Mouse (Mus musculus) intestine, embryonic 16.5 days (tissue): Measurements from ENCODE around the gene Rfx4. TPM values are rescaled to one million over a fixed set of nuclear protein-coding genes. Genes with fewer than 3 reads are reported as not detected.
A peak's percentile ranks its signal among the peaks of the same experiment; 100 is the strongest.

Experiments used
- ATAC-seq: fragments of 200-750 bp; cut with Nextera tagmentation; 2 replicates; pipeline ENCODE4 v1.8.0; 2017; ENCODE audit warnings: moderate TSS enrichment, moderate library complexity
- H3K27ac ChIP-seq: fragments of 300-500 bp; sonication (generic); 2 replicates; pipeline ENCODE4 v1.5.1; 2014; ENCODE audit warnings: mild to moderate bottlenecking, low read length
- H3K27me3 ChIP-seq: fragments of 300-500 bp; sonication (generic); replicated peaks from 2 replicates; pipeline ENCODE4 v1.6.1; 2014; ENCODE audit warnings: low read length, control low read depth, mixed read lengths; ENCODE audit not compliant: control insufficient read depth, insufficient read depth
- H3K36me3 ChIP-seq: fragments of 300-500 bp; sonication (generic); 2 replicates; pipeline ENCODE4 v1.6.1; 2014; ENCODE audit warnings: low read length, control low read depth; ENCODE audit not compliant: control insufficient read depth, insufficient read depth
- H3K4me1 ChIP-seq: fragments of 300-500 bp; sonication (generic); 2 replicates; pipeline ENCODE4 v1.6.1; 2014; ENCODE audit warnings: low read length, control low read depth, mixed read lengths; ENCODE audit not compliant: control insufficient read depth, insufficient read depth
- H3K4me2 ChIP-seq: fragments of 300-500 bp; sonication (generic); 2 replicates; pipeline ENCODE4 v1.6.1; 2014; ENCODE audit warnings: low read depth, low read length, control low read depth
- H3K4me3 ChIP-seq: fragments of 300-500 bp; sonication (generic); 2 replicates; pipeline ENCODE4 v1.5.1; 2014; ENCODE audit warnings: mild to moderate bottlenecking, low read length
- H3K9ac ChIP-seq: fragments of 300-500 bp; sonication (generic); 2 replicates; pipeline ENCODE4 v1.6.1; 2014; ENCODE audit warnings: low read depth, low read length
- H3K9me3 ChIP-seq: fragments of 300-500 bp; sonication (generic); 2 replicates; pipeline ENCODE4 v1.6.1; 2016; ENCODE audit warnings: low read length, control low read depth; ENCODE audit not compliant: control insufficient read depth
- WGBS: fragments of 180-500 bp; shearing (Covaris S2); extraction: QIAGEN DNeasy Blood & Tissue Kit; methylation state at CpG from one replicate; pipeline ENCODE4 v1.1.7; 2014; 5-methylcytosine and 5-hydroxymethylcytosine counted together
- polyA plus RNA-seq: library from polyadenylated mRNA; unstranded; fragments of >200 nt; fragmentation: Nextera tagmentation; extraction: Ambion mirVana; gene quantifications from 2 replicates; pipeline ENCODE4 v1.2.1, GENCODE M21; 2015

Rfx4 gene
- polyA plus RNA-seq, 1 experiment from 2014 or later: not detected

DNA sequence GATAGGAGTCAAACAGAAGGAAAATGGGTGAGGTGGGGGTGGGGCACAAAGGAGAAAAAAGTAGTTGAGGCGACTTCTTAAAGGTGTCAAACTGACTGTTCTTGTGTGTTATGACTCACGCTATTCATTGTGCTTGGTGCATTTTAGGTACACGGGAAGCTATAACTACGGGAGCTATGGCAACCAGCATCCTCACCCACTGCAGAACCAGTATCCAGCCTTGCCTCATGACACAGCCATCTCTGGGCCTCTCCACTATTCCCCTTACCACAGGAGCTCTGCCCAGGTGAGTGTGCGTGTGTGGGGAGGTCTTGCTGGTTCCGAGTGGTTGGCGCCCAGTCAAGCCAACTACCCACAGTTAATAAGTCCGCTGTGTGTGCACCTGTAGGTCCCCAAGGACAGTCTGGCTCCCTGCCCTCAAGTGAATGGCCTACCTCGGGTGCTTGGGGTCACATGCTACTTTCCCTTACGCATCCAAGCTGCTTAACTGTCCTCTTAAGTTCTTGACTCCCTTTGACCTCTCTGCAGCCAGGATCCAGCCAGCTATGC is 140.0 kb downstream of the Rfx4 start:
- 89% methylated on average over 10 of the region's 10 CpGs for WGBS
- no peaks in the 10 kb centered on the region for H3K27me3 ChIP-seq
- no peaks in the 10 kb centered on the region for H3K36me3 ChIP-seq
- H3K27ac ChIP-seq: no peak overlapping the region
- H3K9ac ChIP-seq: no peak overlapping the region
- H3K4me2 ChIP-seq: no peak overlapping the region
- H3K9me3 ChIP-seq: no peaks in the 10 kb centered on the region
- no peaks in the 10 kb centered on the region for H3K4me1 ChIP-seq
- no peak for ATAC-seq
- no peak overlapping the region for H3K4me3 ChIP-seq

DNA sequence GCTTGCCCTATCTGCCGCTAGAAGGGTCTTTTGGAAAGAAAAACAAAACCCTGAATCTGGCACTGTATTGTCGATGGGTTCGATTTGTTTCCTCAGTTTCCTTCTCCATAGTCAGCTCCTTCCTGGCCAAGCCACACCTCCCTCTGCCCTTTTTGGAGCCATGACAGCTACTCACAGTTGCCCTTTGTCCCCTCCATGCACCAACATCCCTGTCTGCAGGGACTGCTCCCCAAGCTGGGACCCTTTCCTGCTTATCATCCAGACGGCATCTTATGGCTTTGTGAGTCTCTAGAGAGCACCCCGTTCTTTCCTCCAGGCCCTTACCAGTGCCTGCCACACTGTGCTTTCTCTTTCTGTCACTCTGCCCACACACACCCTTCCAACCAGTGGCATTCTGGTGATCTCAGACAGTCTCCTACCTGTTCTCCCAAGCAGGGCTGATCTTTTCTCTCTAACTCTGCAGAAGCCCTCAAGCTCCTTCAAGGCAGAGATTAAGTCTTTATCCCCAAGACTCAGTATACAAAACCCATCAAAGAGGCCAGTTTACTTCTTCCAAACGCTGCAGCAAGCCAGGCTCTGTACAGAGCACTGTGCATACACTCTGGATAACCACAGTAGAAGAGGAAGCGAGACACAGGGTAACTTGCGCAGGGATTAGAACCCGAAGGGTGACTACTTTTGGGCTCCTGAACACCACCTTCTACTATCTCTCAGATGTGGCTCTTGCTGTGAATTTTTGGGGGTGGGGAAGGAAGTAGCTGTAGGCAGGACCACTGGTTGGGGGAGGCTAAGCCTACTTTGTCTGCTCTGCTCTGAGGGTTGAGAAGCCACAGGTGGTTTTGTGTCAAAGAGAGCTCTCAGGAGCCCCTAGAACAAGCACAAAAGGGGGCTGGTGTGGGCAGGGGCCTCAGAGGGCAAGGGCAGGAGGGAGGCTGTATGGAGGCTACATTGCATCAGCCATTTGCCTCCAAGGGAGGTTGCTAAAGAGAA is 141.4 kb downstream of the Rfx4 start:
- 68% methylated on average over 9 of the region's 9 CpGs for WGBS

DNA sequence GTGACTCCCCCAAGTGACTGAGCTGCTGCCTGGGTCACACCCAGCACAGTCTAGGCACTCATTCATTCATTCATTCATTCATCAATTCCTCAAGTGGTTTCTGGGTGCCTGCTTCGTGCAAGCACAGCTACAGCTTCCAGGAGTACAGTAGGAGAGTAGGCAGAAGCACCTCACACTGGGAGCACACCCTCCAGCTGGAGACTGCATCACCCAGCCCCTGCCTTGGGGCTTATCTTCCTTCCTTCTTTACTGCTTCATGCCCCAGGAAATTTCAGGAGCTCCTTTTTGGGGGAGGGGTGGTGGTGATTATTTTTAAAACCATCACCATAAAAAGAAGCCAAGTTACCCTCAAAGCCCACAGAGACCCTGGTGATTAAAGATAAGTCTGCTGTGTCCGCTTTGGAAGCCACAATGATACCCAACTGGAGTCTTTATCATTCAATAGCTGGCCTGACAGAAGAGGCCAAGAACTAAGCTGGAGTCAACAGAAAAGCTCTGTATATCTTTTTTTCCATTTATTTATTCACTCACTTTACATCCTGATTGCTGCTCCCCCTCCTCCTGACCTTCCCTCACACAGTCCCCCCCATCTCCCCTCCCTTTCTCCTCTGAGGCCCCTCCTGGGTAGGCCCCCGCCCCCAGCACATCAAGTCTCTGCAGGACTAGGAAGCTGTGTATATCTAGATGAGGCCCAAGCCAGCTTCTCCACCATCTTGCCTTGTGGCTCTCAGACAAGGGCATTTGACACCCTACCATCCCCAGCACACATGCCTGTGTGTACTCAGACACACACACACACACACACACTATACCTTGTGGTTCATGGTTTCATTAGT is 142.5 kb downstream of the Rfx4 start:
- H3K9me3 ChIP-seq: no peaks in the 10 kb centered on the region
- H3K9ac ChIP-seq: no peak overlapping the region
- 80% methylated on average over 3 of the region's 3 CpGs for WGBS
- ATAC-seq: no peak
- H3K27me3 ChIP-seq: no peaks in the 10 kb centered on the region
- H3K36me3 ChIP-seq: no peaks in the 10 kb centered on the region
- H3K27ac ChIP-seq: no peak overlapping the region
- H3K4me1 ChIP-seq: peaks cover 3% of the 10 kb centered on the region
- no peak overlapping the region for H3K4me2 ChIP-seq
- H3K4me3 ChIP-seq: no peak overlapping the region

More for the DNA sequence above, 141.4 kb downstream of the Rfx4 start:
- H3K9ac ChIP-seq: no peak overlapping the region
- H3K9me3 ChIP-seq: no peaks in the 10 kb centered on the region
- H3K4me1 ChIP-seq: no peaks in the 10 kb centered on the region
- H3K4me2 ChIP-seq: no peak overlapping the region
- H3K4me3 ChIP-seq: no peak overlapping the region
- ATAC-seq: no peak
- no peaks in the 10 kb centered on the region for H3K27me3 ChIP-seq
- no peaks in the 10 kb centered on the region for H3K36me3 ChIP-seq
- H3K27ac ChIP-seq: no peak overlapping the region

DNA sequence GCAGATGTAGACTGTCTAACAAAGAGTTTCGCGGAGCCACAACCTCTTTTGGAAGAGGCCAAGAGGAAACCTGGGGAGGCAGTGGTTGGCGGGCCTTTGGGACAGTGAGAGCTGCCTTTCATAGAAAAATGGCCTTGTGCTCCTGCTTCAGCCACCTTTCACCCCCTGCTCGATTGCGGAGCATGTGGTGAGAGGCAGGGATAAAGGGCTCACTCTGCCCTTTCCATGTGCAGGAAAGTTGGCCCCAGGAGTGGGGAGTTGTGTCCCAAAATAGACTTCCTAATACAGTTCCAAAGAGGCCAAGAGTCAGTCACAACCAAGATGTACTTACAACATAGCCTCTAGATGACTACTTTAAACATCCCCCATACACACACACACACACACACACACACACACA is 145.8 kb downstream of the Rfx4 start:
- ATAC-seq: no peak
- WGBS: 78% methylated on average over 5 of the region's 5 CpGs
- Histone ChIP-seq H3K4me3 (no peak overlapping the region), H3K36me3 (no peaks in the 10 kb centered on the region), H3K9me3 (no peaks in the 10 kb centered on the region), H3K4me1 (peaks cover 8% of the 10 kb centered on the region), H3K27ac (no peak overlapping the region), H3K4me2 (no peak overlapping the region), H3K27me3 (no peaks in the 10 kb centered on the region), H3K9ac (no peak overlapping the region)

DNA sequence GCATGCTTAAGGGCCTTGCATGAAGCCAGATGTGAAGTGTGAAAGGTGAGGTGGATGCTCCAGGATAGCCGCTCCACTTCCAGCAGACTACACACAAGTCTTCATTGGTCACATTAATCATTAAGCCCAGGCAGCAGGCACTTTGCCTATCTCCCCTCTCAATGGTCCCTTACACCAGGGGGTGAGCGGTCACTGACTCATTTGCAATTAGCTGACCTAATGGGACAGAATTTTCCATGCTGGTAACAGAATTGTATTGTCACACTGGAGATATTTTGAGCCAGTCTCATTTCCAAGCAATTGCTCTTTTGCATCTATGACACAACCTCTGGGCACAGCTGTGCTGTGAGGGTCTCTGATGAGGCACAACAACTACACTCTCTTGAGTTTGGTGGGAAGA is 146.4 kb downstream of the Rfx4 start:
- 69% methylated on average over 2 of the region's 2 CpGs for WGBS
- Histone ChIP-seq H3K4me2 (no peak overlapping the region), H3K4me1 (peaks cover 8% of the 10 kb centered on the region), H3K9me3 (no peaks in the 10 kb centered on the region), H3K27ac (no peak overlapping the region), H3K36me3 (no peaks in the 10 kb centered on the region), H3K27me3 (no peaks in the 10 kb centered on the region), H3K4me3 (no peak overlapping the region), H3K9ac (no peak overlapping the region)
- ATAC-seq: no peak

DNA sequence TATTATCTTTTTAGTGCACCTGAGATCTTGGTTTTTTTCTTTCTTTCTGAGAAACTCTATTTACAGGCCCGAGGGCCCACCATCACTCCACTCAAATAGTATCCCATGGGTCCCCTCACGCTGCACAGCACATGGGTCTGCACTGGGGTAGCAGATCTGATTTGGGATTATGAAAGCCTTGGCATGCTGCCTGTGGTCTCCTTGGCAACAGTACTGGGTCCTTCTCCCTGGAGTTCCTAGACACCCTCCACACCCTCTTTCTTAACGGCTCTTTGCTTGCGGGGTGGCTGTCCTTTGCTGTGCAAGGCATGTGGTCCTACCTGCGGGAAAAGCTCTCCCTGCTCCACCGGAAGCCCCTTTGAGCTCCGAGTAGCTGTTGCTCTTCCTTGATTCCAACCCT is 147.4 kb downstream of the Rfx4 start:
- H3K36me3 ChIP-seq: no peaks in the 10 kb centered on the region
- peaks cover 8% of the 10 kb centered on the region for H3K4me1 ChIP-seq
- H3K4me3 ChIP-seq: no peak overlapping the region
- 0 out of 2 replicates have a peak overlapping the region, but pooled peaks have one; percentile 40 for H3K9ac ChIP-seq
- H3K27me3 ChIP-seq: no peaks in the 10 kb centered on the region
- no peaks in the 10 kb centered on the region for H3K9me3 ChIP-seq
- H3K27ac ChIP-seq: no peak overlapping the region
- peak overlapping the region; percentile 43; the same call in 1 of the 2 replicates for H3K4me2 ChIP-seq
- 40% methylated on average over 7 of the region's 7 CpGs for WGBS
- ATAC-seq: no peak

DNA sequence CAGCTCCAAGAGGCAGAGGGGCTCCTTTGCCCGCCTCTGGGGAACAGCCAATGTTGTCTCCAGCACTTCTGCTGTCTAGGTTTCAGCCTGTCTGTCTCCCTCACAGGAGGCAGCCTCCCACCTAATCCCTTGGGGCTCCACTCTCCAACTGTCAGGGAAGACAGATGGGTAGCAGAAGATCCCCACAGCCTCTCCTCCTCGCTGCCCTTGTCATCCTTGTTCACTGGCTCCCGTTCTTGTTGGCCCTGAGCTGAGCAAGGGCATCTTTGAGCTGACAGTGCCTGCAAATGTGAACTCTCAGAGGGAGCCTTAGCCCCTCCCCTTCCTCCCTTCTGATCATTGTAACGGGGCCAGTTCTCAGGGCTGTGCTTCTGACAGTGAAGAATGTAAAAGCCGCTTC is 147.9 kb downstream of the Rfx4 start:
- H3K4me3 ChIP-seq: peak overlapping the region; percentile 5; the same call in 1 of the 2 replicates
- no peak overlapping the region for H3K27ac ChIP-seq
- no peaks in the 10 kb centered on the region for H3K36me3 ChIP-seq
- H3K27me3 ChIP-seq: no peaks in the 10 kb centered on the region
- 14% methylated on average over 5 of the region's 5 CpGs for WGBS
- ATAC-seq: 0 out of 2 replicates have a peak, but pooled peaks have one; percentile 25
- no peaks in the 10 kb centered on the region for H3K9me3 ChIP-seq
- 0 out of 2 replicates have a peak overlapping the region, but pooled peaks have one; percentile 40 for H3K9ac ChIP-seq
- peak overlapping the region; percentile 43; the same call in 1 of the 2 replicates for H3K4me2 ChIP-seq
- peaks cover 8% of the 10 kb centered on the region for H3K4me1 ChIP-seq

DNA sequence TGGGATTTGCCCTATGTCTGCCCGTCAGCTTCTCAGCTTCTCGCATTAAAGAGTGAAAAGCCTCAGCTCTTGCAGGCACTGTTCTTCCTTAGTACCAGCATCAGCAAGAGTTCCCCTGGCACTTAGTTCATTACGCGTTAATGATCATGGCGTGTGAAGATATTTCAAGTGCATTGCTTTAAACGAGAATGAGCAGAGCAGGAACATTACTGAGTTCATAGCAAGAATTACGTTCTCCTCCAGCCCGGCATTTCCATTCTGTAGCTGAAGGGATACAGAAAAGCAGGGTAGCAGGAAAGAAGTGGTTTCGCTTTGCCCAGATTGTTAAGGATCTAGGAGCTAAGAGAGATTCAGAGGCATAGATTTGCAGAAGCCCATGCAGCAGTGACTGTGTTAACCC is 151.0 kb downstream of the Rfx4 start:
- no peak overlapping the region for H3K4me3 ChIP-seq
- no peak overlapping the region for H3K9ac ChIP-seq
- no peak overlapping the region for H3K27ac ChIP-seq
- 78% methylated on average over 9 of the region's 9 CpGs for WGBS
- H3K27me3 ChIP-seq: no peaks in the 10 kb centered on the region
- H3K9me3 ChIP-seq: no peaks in the 10 kb centered on the region
- H3K4me1 ChIP-seq: peaks cover 8% of the 10 kb centered on the region
- ATAC-seq: no peak
- H3K4me2 ChIP-seq: no peak overlapping the region
- H3K36me3 ChIP-seq: no peaks in the 10 kb centered on the region

DNA sequence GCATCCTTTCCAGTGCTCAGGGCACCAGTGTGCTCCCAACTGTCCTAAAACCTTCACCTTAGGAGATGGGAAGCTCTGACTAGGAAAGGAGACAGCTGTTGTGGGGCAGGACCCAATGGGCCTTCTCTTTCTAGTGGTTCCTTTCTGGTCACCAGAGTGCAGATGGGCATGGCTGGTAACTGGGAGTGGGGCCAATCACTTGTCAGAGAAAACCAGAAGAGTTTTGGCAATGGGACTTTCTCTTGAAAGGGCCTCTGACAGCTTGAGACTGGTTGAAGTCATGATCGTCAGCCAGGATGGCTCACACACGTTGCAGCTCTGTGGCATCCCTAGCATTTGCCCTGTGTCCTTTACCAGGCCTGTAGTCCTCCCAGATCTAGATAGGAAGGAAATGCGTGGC is 152.1 kb downstream of the Rfx4 start:
- Histone ChIP-seq H3K9ac (no peak overlapping the region), H3K36me3 (no peaks in the 10 kb centered on the region), H3K27ac (no peak overlapping the region), H3K4me3 (no peak overlapping the region), H3K27me3 (no peaks in the 10 kb centered on the region), H3K9me3 (no peaks in the 10 kb centered on the region), H3K4me1 (peaks cover 8% of the 10 kb centered on the region), H3K4me2 (no peak overlapping the region)
- no peak for ATAC-seq
- 86% methylated on average over 3 of the region's 3 CpGs for WGBS
